Mouse (Mus musculus) C2C12 (cell line): Measurements from ENCODE around the gene Vamp5. TPM values are rescaled to one million over a fixed set of nuclear protein-coding genes. Genes with fewer than 3 reads are reported as not detected.
A peak's percentile ranks its signal among the peaks of the same experiment; 100 is the strongest.

Experiments used
- H3K27me3 ChIP-seq: one replicate; pipeline ENCODE4 v1.6.1; 2011; ENCODE audit not compliant: control insufficient read depth, insufficient read depth, insufficient read length
- H3K36me3 ChIP-seq: one replicate; pipeline ENCODE4 v1.6.1; 2011; ENCODE audit not compliant: control insufficient read depth, insufficient read depth
- H3K4me3 ChIP-seq: one replicate; pipeline ENCODE4 v1.5.1; 2011; ENCODE audit warnings: mild to moderate bottlenecking, control low read depth; ENCODE audit not compliant: poor library complexity, insufficient read depth, severe bottlenecking
- H3K79me2 ChIP-seq: one replicate; pipeline ENCODE4 v1.6.1; 2011; ENCODE audit not compliant: control insufficient read depth, insufficient read depth
- H3K79me3 ChIP-seq: one replicate; pipeline ENCODE4 v1.6.1; 2011; ENCODE audit warnings: low read depth, control low read depth
- H3ac ChIP-seq: one replicate; pipeline ENCODE3; 2011; ENCODE audit warnings: low read depth; ENCODE audit not compliant: control insufficient read depth, insufficient read length
- CEBPB ChIP-seq: IDR thresholded peaks from one replicate; pipeline ENCODE4 v1.6.1; 2011; ENCODE audit warnings: low read depth, mild to moderate bottlenecking, control low read depth, moderate library complexity
- CTCF ChIP-seq: IDR thresholded peaks from one replicate; pipeline ENCODE4 v1.5.1; 2011; ENCODE audit not compliant: control insufficient read depth, insufficient read depth, insufficient read length
- FOSL1 ChIP-seq: IDR thresholded peaks from one replicate; pipeline ENCODE4 v1.8.0; 2011; ENCODE audit warnings: mild to moderate bottlenecking, low read length; ENCODE audit not compliant: poor library complexity, insufficient read depth, severe bottlenecking
- MAX ChIP-seq: IDR thresholded peaks from one replicate; pipeline ENCODE4 v1.6.1; 2011; ENCODE audit warnings: mild to moderate bottlenecking, control low read depth
- MYOD1 ChIP-seq: IDR thresholded peaks from one replicate; pipeline ENCODE4 v1.6.1; 2011; ENCODE audit warnings: low read depth; ENCODE audit not compliant: control insufficient read depth, insufficient read length
- MYOG ChIP-seq: IDR thresholded peaks from one replicate; pipeline ENCODE4 v1.6.1; 2011; ENCODE audit not compliant: control insufficient read depth, insufficient read length; ENCODE audit errors: extremely low read depth
- USF1 ChIP-seq: IDR thresholded peaks from one replicate; pipeline ENCODE4 v1.6.1; 2011; ENCODE audit warnings: low read depth, mild to moderate bottlenecking, control low read depth, moderate library complexity
- polyA plus RNA-seq: library from polyadenylated mRNA; unstranded; fragments of >200 nt; fragmentation: generic; extraction: Trizol; gene quantifications from one replicate; pipeline ENCODE4 v1.2.1, GENCODE M21; 2012; ENCODE audit warnings: missing spikeins

Vamp5 gene
- polyA plus RNA-seq, 1 experiment = 91.3 TPM

GRCm38 (mm10) chr6:72367460-72367974 lies 12.8 kb downstream of the Vamp5 start:
- Histone ChIP-seq H3K79me2 (no peaks in the 10 kb centered on the region), H3K27me3 (no peaks in the 10 kb centered on the region), H3K4me3 (no peak overlapping the region), H3K36me3 (no peaks in the 10 kb centered on the region), H3ac (no peak overlapping the region), H3K79me3 (no peaks in the 10 kb centered on the region)
- TF ChIP-seq MYOD1 (no peak), USF1 (no peak), FOSL1 (no peak), CEBPB (no peak), MYOG (no peak)

DNA sequence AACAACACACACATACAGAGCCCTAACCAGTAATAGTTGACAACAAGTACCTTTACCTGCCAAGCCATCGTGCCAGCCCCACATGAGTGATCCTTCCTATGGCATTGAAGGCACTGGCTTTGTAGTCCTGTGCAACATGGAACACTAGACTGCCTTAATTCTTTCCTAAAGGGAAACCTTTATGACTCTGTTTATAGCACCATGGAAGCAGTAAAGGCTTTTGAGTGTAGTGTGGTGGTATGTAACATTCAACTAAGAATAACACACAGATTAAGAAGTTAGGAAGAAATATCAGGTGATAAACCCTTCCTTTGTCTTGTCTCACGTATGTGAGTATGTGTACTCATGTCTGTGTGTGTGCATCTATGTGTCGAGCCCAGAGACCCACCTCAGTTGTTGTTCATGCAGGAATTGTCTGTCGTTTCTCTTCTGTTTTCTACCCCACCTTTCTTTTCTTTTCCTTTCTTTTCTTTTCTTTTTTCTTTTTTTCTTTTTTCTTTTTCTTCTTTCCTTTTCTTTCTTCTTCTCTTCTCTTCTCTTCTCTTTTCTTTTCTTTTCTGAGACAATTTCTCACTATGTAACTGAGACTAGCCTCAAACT lies 13.3 kb downstream of the Vamp5 start, which contains the start of gene Rnf181:
Rnf181 (minus strand) TSS at position 113 of the 600 bp plus-strand sequence.
- H3K79me2 ChIP-seq = peaks cover 2% of the 10 kb centered on the region
- peaks cover 2% of the 10 kb centered on the region for H3K79me3 ChIP-seq
- no peak within 1 kb of the TSS for H3ac ChIP-seq
- no peaks in the 10 kb centered on the region for H3K36me3 ChIP-seq
- H3K27me3 ChIP-seq = no peaks in the 10 kb centered on the region
- no peak within 1 kb of the TSS for H3K4me3 ChIP-seq
- no peak for TF ChIP-seq CEBPB

DNA sequence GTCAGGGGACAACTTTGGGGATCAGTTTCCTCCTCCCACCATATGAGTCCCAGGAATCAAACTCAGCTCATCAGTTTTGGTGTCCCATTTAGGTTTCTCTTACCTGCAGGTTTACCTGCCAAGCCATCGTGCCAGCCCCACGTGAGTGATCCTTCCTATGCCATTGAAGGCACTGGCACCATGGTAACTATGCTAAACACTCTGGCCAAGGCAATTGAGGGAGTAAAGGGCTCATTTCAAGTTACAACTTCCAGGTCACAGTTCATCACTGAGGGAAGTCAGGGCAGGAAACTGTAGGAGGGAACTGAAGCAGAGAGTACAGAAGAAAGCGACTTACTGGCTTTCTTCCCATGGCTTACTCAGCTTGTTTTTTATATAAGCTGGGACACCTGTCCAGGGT lies 14.0 kb downstream of the Vamp5 start:
- Histone ChIP-seq H3ac (no peak overlapping the region), H3K79me2 (peaks cover 8% of the 10 kb centered on the region), H3K79me3 (peaks cover 9% of the 10 kb centered on the region), H3K27me3 (no peaks in the 10 kb centered on the region), H3K4me3 (no peak overlapping the region), H3K36me3 (no peaks in the 10 kb centered on the region)
- TF ChIP-seq MYOG (no peak), CEBPB (no peak), USF1 (no peak), MYOD1 (no peak), CTCF (no peak), MAX (no peak), FOSL1 (no peak)

GRCm38 (mm10) chr6:72364985-72365384 lies 15.3 kb downstream of the Vamp5 start:
- no peak for TF ChIP-seq USF1
- no peak for TF ChIP-seq CEBPB
- no peak for TF ChIP-seq CTCF
- no peak for TF ChIP-seq MAX
- TF ChIP-seq MYOG = no peak
- no peak for TF ChIP-seq FOSL1
- Histone ChIP-seq H3K36me3 (peaks cover 10% of the 10 kb centered on the region), H3K4me3 (no peak overlapping the region), H3K79me3 (peaks cover 13% of the 10 kb centered on the region), H3K27me3 (no peaks in the 10 kb centered on the region), H3K79me2 (peaks cover 21% of the 10 kb centered on the region), H3ac (no peak overlapping the region)

DNA sequence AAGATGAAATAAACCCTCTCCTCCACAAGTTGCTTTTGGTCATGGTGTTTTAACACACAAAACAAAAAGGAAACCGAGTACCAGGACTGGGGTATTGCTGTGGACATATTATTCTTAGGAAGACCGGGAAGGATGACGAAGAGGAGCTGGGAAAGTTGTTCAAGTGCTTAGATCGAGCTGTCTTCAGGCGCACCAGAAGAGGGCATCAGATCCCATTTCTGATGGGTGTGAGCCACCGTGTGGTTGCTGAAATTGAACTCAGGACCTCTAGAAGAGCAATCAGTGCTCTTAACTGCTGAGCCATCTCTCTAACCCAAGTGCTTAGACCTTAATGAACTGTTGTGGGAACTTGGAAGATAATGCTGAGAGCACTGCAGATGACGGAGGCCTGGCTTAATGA lies 16.3 kb downstream of the Vamp5 start:
- no peak overlapping the region for H3K4me3 ChIP-seq
- H3K79me3 ChIP-seq = peaks cover 13% of the 10 kb centered on the region
- no peak overlapping the region for H3ac ChIP-seq
- TF ChIP-seq USF1 (no peak), CEBPB (no peak), MYOD1 (no peak), MAX (no peak), FOSL1 (no peak), CTCF (peak; percentile 21)
- peaks cover 21% of the 10 kb centered on the region for H3K79me2 ChIP-seq
- no peaks in the 10 kb centered on the region for H3K27me3 ChIP-seq
- H3K36me3 ChIP-seq = peaks cover 15% of the 10 kb centered on the region

GRCm38 (mm10) chr6:72362132-72363028 lies 17.9 kb downstream of the Vamp5 start:
- peaks cover 13% of the 10 kb centered on the region for H3K79me3 ChIP-seq
- no peaks in the 10 kb centered on the region for H3K27me3 ChIP-seq
- H3K36me3 ChIP-seq = peaks cover 24% of the 10 kb centered on the region
- H3K4me3 ChIP-seq = peak overlapping the region; percentile 82
- TF ChIP-seq USF1 (peak; percentile 96), CTCF (peak; percentile 9), MAX (no peak), MYOD1 (no peak)
- H3K79me2 ChIP-seq = peaks cover 21% of the 10 kb centered on the region
- peak overlapping the region; percentile 70 for H3ac ChIP-seq
